7 mouse cellular contexts compared by ENCODE assay signal in genomic region chr8:110722414-110723011, GRCm38 (mm10). TPM values are rescaled to one million over a fixed set of nuclear protein-coding genes. Genes with fewer than 3 reads are reported as not detected.
DNase-seq lines count a peak whose midpoint lies in the region; ATAC-seq and TF ChIP-seq lines count a peak whose summit lies in the region.

No protein-coding gene starts in this region.

- no peaks in the 10 kb centered on the region for H3K9me3 ChIP-seq in lung, embryonic 15.5 days
- H3K9me3 ChIP-seq in forebrain, embryonic 13.5 days (replicated peaks): no peaks in the 10 kb centered on the region
- H3K9me3 ChIP-seq in limb, embryonic 11.5 days (ENCODE audit: control insufficient read depth, low read length): no peaks in the 10 kb centered on the region

- peaks cover 6% of the 10 kb centered on the region for H3K36me3 ChIP-seq in lung, embryonic 15.5 days
- peaks cover 20% of the 10 kb centered on the region for H3K36me3 ChIP-seq in forebrain, embryonic 13.5 days (ENCODE audit: poor library complexity, severe bottlenecking)
- peaks cover 3% of the 10 kb centered on the region for H3K36me3 ChIP-seq in limb, embryonic 11.5 days (ENCODE audit: control insufficient read depth, insufficient read depth, low read length)

- H3K4me3 ChIP-seq in lung, embryonic 15.5 days: peak overlapping the region; percentile 79
- peak overlapping the region; percentile 76 for H3K4me3 ChIP-seq in forebrain, embryonic 13.5 days
- peak overlapping the region; percentile 70 for H3K4me3 ChIP-seq in limb, embryonic 11.5 days (ENCODE audit: low read depth, low read length)
- peak overlapping the region; percentile 94 for H3K4me3 ChIP-seq in olfactory bulb, adult 2 months (ENCODE audit: insufficient read depth, low read depth, low read length)

- peak overlapping the region; percentile 87 for H3K4me2 ChIP-seq in lung, embryonic 15.5 days
- H3K4me2 ChIP-seq in forebrain, embryonic 13.5 days: peak overlapping the region; percentile 75
- peak overlapping the region; percentile 88 for H3K4me2 ChIP-seq in limb, embryonic 11.5 days (ENCODE audit: low read depth, severe bottlenecking)

- H3K4me1 ChIP-seq in lung, embryonic 15.5 days: peaks cover 83% of the 10 kb centered on the region
- H3K4me1 ChIP-seq in forebrain, embryonic 13.5 days: peaks cover 70% of the 10 kb centered on the region
- H3K4me1 ChIP-seq in limb, embryonic 11.5 days (ENCODE audit: control insufficient read depth, insufficient read depth, low read length): peaks cover 55% of the 10 kb centered on the region
- H3K4me1 ChIP-seq in olfactory bulb, adult 2 months (ENCODE audit: control insufficient read depth, insufficient read depth, low read length): peaks cover 73% of the 10 kb centered on the region

- no peak for TF ChIP-seq POLR2A in olfactory bulb, adult 2 months (IDR thresholded peaks at IDR 0.05; ENCODE audit: insufficient read depth, low read depth, low read length)

- ATAC-seq in lung, embryonic 15.5 days (ENCODE audit: borderline replicate concordance, extremely low read depth, low FRiP score, low TSS enrichment): no peak
- no peak; the same call in 1 of the 2 replicates for ATAC-seq in forebrain, embryonic 13.5 days
- ATAC-seq in limb, embryonic 11.5 days (ENCODE audit: insufficient number of reproducible peaks, low FRiP score, low TSS enrichment, low read depth): no peak

- peak overlapping the region; percentile 90 for H3K9ac ChIP-seq in lung, embryonic 15.5 days
- peak overlapping the region; percentile 92 for H3K9ac ChIP-seq in forebrain, embryonic 13.5 days
- peak overlapping the region; percentile 52 for H3K9ac ChIP-seq in limb, embryonic 11.5 days (ENCODE audit: low read length)

- H3K27ac ChIP-seq in lung, embryonic 15.5 days: peak overlapping the region; percentile 97
- H3K27ac ChIP-seq in forebrain, embryonic 13.5 days: 0 out of 2 replicates have a peak overlapping the region, but pooled peaks have one; percentile 35
- no peak overlapping the region; the same call in 1 of the 2 replicates for H3K27ac ChIP-seq in limb, embryonic 11.5 days (replicated peaks; ENCODE audit: low read depth, low read length)
- H3K27ac ChIP-seq in olfactory bulb, adult 2 months (ENCODE audit: insufficient read depth, low read depth, low read length): peak overlapping the region; percentile 83

- 34% methylated on average over 11 of the region's 11 CpGs for WGBS in lung, embryonic 15.5 days
- 49% methylated on average over 11 of the region's 11 CpGs for WGBS in forebrain, embryonic 13.5 days
- 56% methylated on average over 11 of the region's 11 CpGs for WGBS in limb, embryonic 11.5 days
- 18% methylated on average over 11 of the region's 11 CpGs for WGBS in olfactory bulb, adult 2 months

- TF ChIP-seq CTCF in olfactory bulb, adult 2 months (IDR thresholded peaks at IDR 0.05; ENCODE audit: insufficient read depth, low read depth, low read length): no peak

- H3K27me3 ChIP-seq in lung, embryonic 15.5 days: no peaks in the 10 kb centered on the region
- H3K27me3 ChIP-seq in forebrain, embryonic 13.5 days: no peaks in the 10 kb centered on the region
- H3K27me3 ChIP-seq in limb, embryonic 11.5 days (ENCODE audit: control insufficient read depth, insufficient read depth, low read length): no peaks in the 10 kb centered on the region

- no peak for DNase-seq in lung, postnatal 36 days
- no peak for DNase-seq in limb, embryonic 11.5 days (ENCODE audit: low spot score)
- DNase-seq in right cerebral cortex, postnatal 25 days: no peak
- DNase-seq in right cerebral cortex, postnatal 4 days: no peak

RNA-seq across cellular contexts. Expression of gene Mtss1l, which starts 1.2 kb away (rescaled TPM):
- 23.0 and 27.9 TPM in 2 replicates for polyA plus RNA-seq in lung, embryonic 15.5 days (2015; fragmentation: Nextera tagmentation; extraction: Ambion mirVana)
- polyA plus RNA-seq in forebrain, embryonic 13.5 days (2015; fragmentation: Nextera tagmentation; extraction: Ambion mirVana): 11.1 and 11.5 TPM in 2 replicates
- polyA plus RNA-seq in limb, embryonic 11.5 days (2014; fragmentation: Nextera tagmentation; extraction: Ambion mirVana): 15.7 and 20.9 TPM in 2 replicates
- polyA plus RNA-seq in olfactory bulb, adult 2 months (2012; ENCODE audit: insufficient read depth, insufficient read length, low replicate concordance, missing spikeins): not detected in 2 replicates
